Mouse (Mus musculus): ENCODE data around the gene Ube2l6. TPM values are rescaled to one million over a fixed set of nuclear protein-coding genes. Genes with fewer than 3 reads are reported as not detected.

Ube2l6 gene
- 16.2 TPM for polyA plus RNA-seq (2012; fragmentation: generic; extraction: Trizol)
- long read RNA-seq, experiment 1, transcript Ube2l6-201 (4 exons, 1,560 nt) = major isoform, 37 of 52 reads
- long read RNA-seq, experiment 1, partial matches to known transcripts = 1 of 52 reads
- long read RNA-seq, experiment 1, other reads (novel, unspliced or antisense) = 14 of 52 reads
- long read RNA-seq, experiment 2, transcript Ube2l6-201 (4 exons, 1,560 nt) = major isoform, 46 of 52 reads
- long read RNA-seq, experiment 2, partial matches to known transcripts = 1 of 52 reads
- long read RNA-seq, experiment 2, other reads (novel, unspliced or antisense) = 5 of 52 reads

DNA sequence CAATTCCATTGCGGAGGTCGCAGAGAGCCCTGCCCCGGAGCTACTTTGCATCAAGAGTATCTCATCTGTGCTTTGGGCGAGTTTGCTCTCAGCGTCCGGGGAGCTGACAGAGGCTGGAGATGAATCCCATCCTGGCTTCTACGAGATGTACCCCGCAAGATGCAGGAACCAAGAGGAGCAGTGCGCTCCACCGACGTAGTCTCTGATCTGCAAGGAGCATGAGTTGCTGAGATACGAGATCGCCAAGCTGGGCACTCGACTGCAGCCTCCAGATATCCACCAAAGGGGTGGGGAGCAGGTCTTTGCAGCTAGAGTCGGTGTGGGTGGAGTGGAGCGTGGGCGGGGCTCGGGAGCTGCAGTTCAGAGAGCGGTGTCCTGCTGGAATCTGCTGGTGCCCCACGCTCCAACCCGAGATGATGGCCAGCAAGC, at the start of gene Ube2l6:
Gene Ube2l6, plus strand, starts transcription at position 336 of the 429 bp plus-strand sequence.
- peak within 1 kb of the TSS; percentile 50 for H3ac ChIP-seq (ENCODE audit: control insufficient read depth, insufficient read length, low read depth)
- TF ChIP-seq USF1 (IDR thresholded peaks at IDR 0.05; ENCODE audit: low read depth) (no peak), CTCF (IDR thresholded peaks at IDR 0.05; ENCODE audit: control insufficient read depth, insufficient read depth, insufficient read length) (no peak), FOSL1 (IDR thresholded peaks at IDR 0.05; ENCODE audit: insufficient read depth, low read length, poor library complexity, severe bottlenecking) (no peak), CEBPB (IDR thresholded peaks at IDR 0.05; ENCODE audit: low read depth) (no peak), MAX (IDR thresholded peaks at IDR 0.05) (no peak), MYOG (IDR thresholded peaks at IDR 0.05; ENCODE audit: control insufficient read depth, extremely low read depth, insufficient read length) (no peak), MYOD1 (IDR thresholded peaks at IDR 0.05; ENCODE audit: control insufficient read depth, insufficient read length, low read depth) (no peak)
- H3K36me3 ChIP-seq (ENCODE audit: control insufficient read depth, insufficient read depth) = no peaks in the 10 kb centered on the region
- no peaks in the 10 kb centered on the region for H3K27me3 ChIP-seq (ENCODE audit: control insufficient read depth, insufficient read depth, insufficient read length)
- no peaks in the 10 kb centered on the region for H3K79me2 ChIP-seq (ENCODE audit: control insufficient read depth, insufficient read depth)
- H3K4me3 ChIP-seq (ENCODE audit: insufficient read depth, poor library complexity, severe bottlenecking) = peak within 1 kb of the TSS; percentile 59
- H3K79me3 ChIP-seq (ENCODE audit: low read depth) = no peaks in the 10 kb centered on the region

DNA sequence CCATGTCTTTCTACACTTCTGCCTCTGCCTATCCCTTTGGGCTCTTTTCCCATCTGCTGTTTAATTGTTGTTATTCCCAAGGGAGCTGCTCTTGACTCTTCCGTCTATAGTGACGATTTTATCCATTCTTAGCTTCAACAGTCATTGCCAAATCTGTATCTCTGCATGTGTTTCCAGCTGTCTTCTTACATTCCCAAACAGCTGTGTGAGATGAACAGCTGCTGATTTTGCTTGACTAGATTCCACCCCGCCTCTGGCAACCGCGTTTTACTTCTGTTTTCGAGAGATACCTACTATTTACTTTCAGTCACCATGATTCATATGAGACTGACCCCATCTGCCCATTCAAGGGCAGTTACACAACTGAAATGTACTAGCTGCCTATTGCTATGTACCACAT, 48.5 kb upstream of the Ube2l6 start:
- Histone ChIP-seq H3K27me3 (ENCODE audit: control insufficient read depth, insufficient read depth, insufficient read length) (no peaks in the 10 kb centered on the region), H3K79me2 (ENCODE audit: control insufficient read depth, insufficient read depth) (no peaks in the 10 kb centered on the region), H3K36me3 (ENCODE audit: control insufficient read depth, insufficient read depth) (no peaks in the 10 kb centered on the region), H3K79me3 (ENCODE audit: low read depth) (no peaks in the 10 kb centered on the region), H3K4me3 (ENCODE audit: insufficient read depth, poor library complexity, severe bottlenecking) (no peak overlapping the region), H3ac (ENCODE audit: control insufficient read depth, insufficient read length, low read depth) (no peak overlapping the region)
- no peak for TF ChIP-seq MAX (IDR thresholded peaks at IDR 0.05)
- TF ChIP-seq MYOD1 (IDR thresholded peaks at IDR 0.05; ENCODE audit: control insufficient read depth, insufficient read length, low read depth) = peak; percentile 98

DNA sequence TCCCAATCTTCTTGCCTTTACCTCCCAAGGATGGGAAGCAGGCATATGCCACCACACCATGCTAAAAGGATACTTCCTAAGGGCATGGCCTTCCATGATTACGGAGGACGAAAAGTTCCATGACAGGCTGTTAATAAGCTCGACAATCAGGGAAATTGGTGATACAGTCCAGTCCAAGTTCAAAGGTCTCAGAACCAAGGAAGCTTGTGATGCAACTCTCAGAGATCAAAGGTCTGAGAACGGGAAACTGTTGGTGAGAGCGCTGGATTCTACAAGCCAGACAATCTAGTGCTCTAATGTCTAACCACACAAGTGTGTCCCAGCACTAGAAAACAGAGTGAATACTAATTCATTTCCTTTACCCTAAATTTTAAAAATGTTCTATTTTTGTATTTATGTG, 42.4 kb upstream of the Ube2l6 start:
- no peak for TF ChIP-seq MAX (IDR thresholded peaks at IDR 0.05)
- TF ChIP-seq USF1 (IDR thresholded peaks at IDR 0.05; ENCODE audit: low read depth) = no peak
- no peak for TF ChIP-seq MYOG (IDR thresholded peaks at IDR 0.05; ENCODE audit: control insufficient read depth, extremely low read depth, insufficient read length)
- TF ChIP-seq MYOD1 (IDR thresholded peaks at IDR 0.05; ENCODE audit: control insufficient read depth, insufficient read length, low read depth) = no peak
- TF ChIP-seq CTCF (IDR thresholded peaks at IDR 0.05; ENCODE audit: control insufficient read depth, insufficient read depth, insufficient read length) = no peak
- TF ChIP-seq FOSL1 (IDR thresholded peaks at IDR 0.05; ENCODE audit: insufficient read depth, low read length, poor library complexity, severe bottlenecking) = no peak
- TF ChIP-seq CEBPB (IDR thresholded peaks at IDR 0.05; ENCODE audit: low read depth) = no peak
- H3K79me3 ChIP-seq (ENCODE audit: low read depth) = no peaks in the 10 kb centered on the region
- H3K4me3 ChIP-seq (ENCODE audit: insufficient read depth, poor library complexity, severe bottlenecking) = no peak overlapping the region
- H3K79me2 ChIP-seq (ENCODE audit: control insufficient read depth, insufficient read depth) = no peaks in the 10 kb centered on the region
- no peaks in the 10 kb centered on the region for H3K27me3 ChIP-seq (ENCODE audit: control insufficient read depth, insufficient read depth, insufficient read length)
- no peak overlapping the region for H3ac ChIP-seq (ENCODE audit: control insufficient read depth, insufficient read length, low read depth)
- H3K36me3 ChIP-seq (ENCODE audit: control insufficient read depth, insufficient read depth) = no peaks in the 10 kb centered on the region

DNA sequence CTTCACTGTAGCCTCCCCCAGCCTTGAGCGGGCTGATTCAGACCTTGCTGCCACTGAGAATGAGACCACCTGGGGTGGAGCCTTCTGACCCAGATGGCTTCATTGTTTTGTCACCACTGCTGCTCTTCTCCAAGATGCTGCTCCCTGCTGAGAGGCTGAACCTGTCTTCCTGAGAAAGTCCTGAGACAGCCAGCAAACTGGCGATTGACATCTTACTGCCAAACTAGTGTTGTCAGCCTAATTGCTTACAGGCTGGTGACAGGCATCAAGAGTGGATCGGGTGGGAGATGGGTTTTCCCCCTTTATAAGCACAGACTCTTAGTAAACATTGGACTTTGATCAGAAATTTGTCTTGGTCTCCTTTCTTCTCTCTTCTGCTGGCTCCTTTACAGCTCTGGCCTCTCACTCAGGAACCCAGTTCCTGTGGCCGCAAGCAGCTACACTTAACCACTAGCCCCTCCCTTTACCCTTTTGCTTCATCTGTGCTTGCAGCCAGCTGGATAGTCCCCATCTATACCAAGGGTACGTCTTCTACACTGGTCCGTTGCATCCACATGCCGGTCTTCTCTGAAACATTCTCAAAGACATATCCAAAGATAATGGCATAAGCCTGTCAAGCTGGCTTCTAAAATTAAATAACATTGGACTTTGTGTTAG, 41.5 kb upstream of the Ube2l6 start:
- Histone ChIP-seq H3ac (ENCODE audit: control insufficient read depth, insufficient read length, low read depth) (no peak overlapping the region), H3K4me3 (ENCODE audit: insufficient read depth, poor library complexity, severe bottlenecking) (no peak overlapping the region), H3K27me3 (ENCODE audit: control insufficient read depth, insufficient read depth, insufficient read length) (no peaks in the 10 kb centered on the region), H3K36me3 (ENCODE audit: control insufficient read depth, insufficient read depth) (no peaks in the 10 kb centered on the region), H3K79me3 (ENCODE audit: low read depth) (no peaks in the 10 kb centered on the region), H3K79me2 (ENCODE audit: control insufficient read depth, insufficient read depth) (no peaks in the 10 kb centered on the region)
- TF ChIP-seq MAX (IDR thresholded peaks at IDR 0.05) = no peak
- TF ChIP-seq CTCF (IDR thresholded peaks at IDR 0.05; ENCODE audit: control insufficient read depth, insufficient read depth, insufficient read length) = no peak
- TF ChIP-seq MYOG (IDR thresholded peaks at IDR 0.05; ENCODE audit: control insufficient read depth, extremely low read depth, insufficient read length) = no peak
- no peak for TF ChIP-seq CEBPB (IDR thresholded peaks at IDR 0.05; ENCODE audit: low read depth)
- TF ChIP-seq FOSL1 (IDR thresholded peaks at IDR 0.05; ENCODE audit: insufficient read depth, low read length, poor library complexity, severe bottlenecking) = no peak
- no peak for TF ChIP-seq USF1 (IDR thresholded peaks at IDR 0.05; ENCODE audit: low read depth)
- TF ChIP-seq MYOD1 (IDR thresholded peaks at IDR 0.05; ENCODE audit: control insufficient read depth, insufficient read length, low read depth) = no peak

DNA sequence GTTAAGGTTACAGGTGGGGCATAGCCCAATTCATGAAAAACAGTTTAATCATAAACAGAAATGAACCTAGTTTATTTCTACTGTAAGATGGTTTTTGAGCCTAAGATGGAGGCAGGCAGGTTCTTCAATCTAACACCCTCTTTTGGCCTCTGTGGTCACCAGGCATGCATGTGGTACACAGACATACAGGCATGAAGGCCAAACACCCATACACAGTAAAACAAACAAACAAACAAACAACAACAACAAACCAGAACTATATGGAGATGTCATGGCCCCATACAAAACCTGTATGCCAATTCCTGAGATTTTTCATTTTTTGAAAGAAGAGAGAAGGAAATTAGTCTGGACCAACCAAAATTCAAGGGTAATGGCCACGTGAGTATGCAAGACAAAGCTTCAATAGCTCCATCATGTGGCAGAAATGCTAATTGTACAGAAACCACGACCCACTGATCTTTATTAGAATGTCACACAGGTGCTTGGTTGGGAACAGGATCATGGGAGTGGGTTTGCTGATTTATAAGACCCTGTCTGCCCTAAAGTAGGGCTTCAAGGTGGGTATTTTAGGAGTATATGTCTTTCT, 40.0 kb upstream of the Ube2l6 start:
- no peaks in the 10 kb centered on the region for H3K27me3 ChIP-seq (ENCODE audit: control insufficient read depth, insufficient read depth, insufficient read length)
- no peaks in the 10 kb centered on the region for H3K79me2 ChIP-seq (ENCODE audit: control insufficient read depth, insufficient read depth)
- TF ChIP-seq FOSL1 (IDR thresholded peaks at IDR 0.05; ENCODE audit: insufficient read depth, low read length, poor library complexity, severe bottlenecking) (no peak), MYOG (IDR thresholded peaks at IDR 0.05; ENCODE audit: control insufficient read depth, extremely low read depth, insufficient read length) (no peak), CTCF (IDR thresholded peaks at IDR 0.05; ENCODE audit: control insufficient read depth, insufficient read depth, insufficient read length) (peak; percentile 61), CEBPB (IDR thresholded peaks at IDR 0.05; ENCODE audit: low read depth) (no peak), USF1 (IDR thresholded peaks at IDR 0.05; ENCODE audit: low read depth) (peak; percentile 95), MAX (IDR thresholded peaks at IDR 0.05) (peak; percentile 59), MYOD1 (IDR thresholded peaks at IDR 0.05; ENCODE audit: control insufficient read depth, insufficient read length, low read depth) (no peak)
- no peak overlapping the region for H3K4me3 ChIP-seq (ENCODE audit: insufficient read depth, poor library complexity, severe bottlenecking)
- H3ac ChIP-seq (ENCODE audit: control insufficient read depth, insufficient read length, low read depth) = no peak overlapping the region
- H3K36me3 ChIP-seq (ENCODE audit: control insufficient read depth, insufficient read depth) = no peaks in the 10 kb centered on the region
- H3K79me3 ChIP-seq (ENCODE audit: low read depth) = no peaks in the 10 kb centered on the region
